Mouse (Mus musculus): ENCODE measurements around the gene Pde4dip. TPM values are rescaled to one million over a fixed set of nuclear protein-coding genes. Genes with fewer than 3 reads are reported as not detected.

Pde4dip gene
- total RNA-seq, 2 experiments from 2014 or later, result 4.8 to 6.7 TPM

DNA sequence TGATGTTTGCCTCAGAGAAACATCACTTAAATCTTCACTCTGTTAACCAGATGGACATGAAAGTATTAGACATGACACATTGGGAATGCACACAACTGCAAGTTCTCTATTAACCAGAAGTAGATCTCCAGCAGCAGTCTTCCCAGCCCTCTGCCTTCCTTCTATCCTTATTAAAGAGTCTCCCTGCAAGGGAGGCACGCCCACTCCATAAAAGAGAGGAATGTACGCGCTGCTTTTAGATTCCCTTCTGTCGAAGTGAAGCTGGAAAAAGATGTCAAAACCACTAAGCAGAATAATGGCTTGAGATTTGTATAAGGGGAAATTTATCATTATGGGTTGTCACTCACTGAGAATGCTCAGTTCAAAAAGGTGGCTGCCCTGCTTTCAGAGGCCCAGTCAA lies 42.1 kb downstream of the Pde4dip start:
- no peak for ATAC-seq (replicated peaks; ENCODE audit: poor library complexity)

DNA sequence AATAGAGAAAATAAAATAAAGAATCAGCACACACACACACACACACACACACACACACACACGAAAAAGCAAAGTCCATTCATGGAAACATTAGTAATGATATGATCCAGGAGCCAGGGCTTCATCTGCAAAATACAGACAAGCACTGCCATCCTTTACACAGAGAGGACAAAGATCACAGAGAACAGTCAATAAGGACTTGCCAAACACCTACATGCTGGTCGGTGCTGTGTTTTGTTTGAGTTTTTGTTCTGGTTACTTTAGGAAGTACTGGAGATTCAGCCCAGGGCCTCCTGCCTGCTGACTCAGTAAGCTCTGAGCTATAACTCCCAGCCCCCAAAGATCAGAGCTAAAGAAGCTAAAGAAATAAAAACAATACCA lies 43.7 kb downstream of the Pde4dip start:
- ATAC-seq (replicated peaks; ENCODE audit: poor library complexity), result no peak

DNA sequence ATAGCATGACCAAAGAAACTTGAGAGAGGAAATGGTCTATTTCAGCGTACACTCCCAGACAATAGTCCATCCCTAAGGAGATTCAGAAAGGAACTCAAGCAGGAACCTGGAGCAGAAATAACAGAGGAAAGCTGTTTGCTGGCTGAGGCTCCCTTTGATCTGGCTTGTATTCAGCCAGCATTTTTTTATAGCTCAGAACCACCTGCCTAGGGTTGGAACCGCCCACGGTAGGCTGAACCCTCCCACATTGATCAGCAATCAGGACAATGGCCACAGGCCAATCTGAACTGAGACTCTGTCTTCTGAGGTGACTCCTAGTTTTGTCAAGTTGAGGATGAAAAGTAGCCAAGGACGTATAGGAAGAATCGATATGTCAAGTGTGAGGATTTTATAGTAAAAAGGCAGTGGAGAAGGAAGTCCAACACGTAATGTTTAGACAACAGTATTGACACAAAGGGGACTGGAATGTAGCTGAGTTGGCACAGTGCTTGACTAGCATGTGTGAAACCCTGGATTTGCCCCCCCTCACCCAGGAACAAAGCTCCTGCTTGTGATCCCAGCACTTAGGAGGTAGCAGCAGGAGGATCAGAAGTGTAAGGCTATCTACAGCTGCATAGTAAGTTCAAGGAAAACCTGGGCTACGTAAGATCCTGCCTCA lies 44.2 kb downstream of the Pde4dip start:
- no peak for ATAC-seq (replicated peaks; ENCODE audit: poor library complexity)

DNA sequence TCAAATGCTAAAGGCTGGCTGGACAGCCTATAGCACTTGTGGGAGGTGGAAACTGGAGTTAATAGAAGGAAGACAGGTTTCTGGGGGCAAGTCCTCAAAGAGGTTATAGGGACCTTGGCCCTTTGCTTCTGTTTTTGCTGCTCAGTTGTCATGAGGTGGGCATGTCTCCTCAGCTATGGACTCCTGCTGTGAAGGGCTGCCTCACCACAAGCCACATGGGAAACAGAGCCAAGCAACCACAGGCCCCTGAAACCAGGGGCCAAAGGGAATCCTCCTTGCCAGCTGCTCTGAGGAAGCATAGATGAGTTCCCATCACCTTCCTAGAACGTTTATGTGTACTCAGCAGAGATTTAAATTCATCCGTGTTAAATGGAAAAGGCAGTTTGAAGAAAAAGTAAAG lies 45.9 kb downstream of the Pde4dip start:
- no peak for ATAC-seq (replicated peaks; ENCODE audit: poor library complexity)

DNA sequence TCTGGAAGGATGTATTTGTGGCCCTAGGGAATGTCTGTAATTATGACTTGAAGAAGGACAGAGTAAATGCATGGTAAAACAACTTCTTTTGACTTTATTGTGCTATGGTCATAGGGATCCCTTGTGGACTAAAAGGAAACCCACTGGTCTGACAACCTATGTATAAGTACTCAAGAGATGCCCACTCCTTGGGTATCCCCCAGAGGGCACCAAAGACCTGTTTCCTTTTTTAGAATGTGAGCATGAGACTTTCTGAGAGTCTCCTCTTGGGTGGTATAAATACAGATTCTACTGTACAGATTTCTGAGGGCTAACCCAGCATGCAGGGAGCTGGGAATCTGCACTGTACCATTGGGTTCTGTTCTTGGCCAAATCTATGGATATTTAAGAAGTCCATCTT lies 48.1 kb downstream of the Pde4dip start:
- ATAC-seq (replicated peaks; ENCODE audit: poor library complexity), result 0 out of 2 replicates have a peak, but pooled peaks have one; percentile 26

DNA sequence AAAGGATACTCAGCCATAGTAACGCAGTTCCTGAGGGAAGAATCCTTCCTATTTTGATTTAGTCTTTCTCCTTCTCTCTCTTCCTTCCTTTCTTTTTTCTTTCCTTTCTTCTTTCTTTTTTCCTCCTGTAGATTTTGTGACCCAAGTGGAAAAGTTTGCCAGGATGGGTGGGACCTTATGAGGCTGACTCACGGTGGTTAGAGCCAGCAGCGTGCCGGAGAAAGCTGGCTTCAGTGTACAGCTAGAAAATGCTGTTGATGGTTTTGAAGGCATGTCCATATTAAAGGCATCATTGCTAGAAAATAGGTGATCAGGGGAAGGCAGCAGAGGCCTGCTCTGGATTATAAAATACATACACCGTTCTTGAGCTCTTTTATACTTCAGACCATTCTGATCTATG lies 52.6 kb downstream of the Pde4dip start:
- ATAC-seq (replicated peaks; ENCODE audit: poor library complexity), result no peak

DNA sequence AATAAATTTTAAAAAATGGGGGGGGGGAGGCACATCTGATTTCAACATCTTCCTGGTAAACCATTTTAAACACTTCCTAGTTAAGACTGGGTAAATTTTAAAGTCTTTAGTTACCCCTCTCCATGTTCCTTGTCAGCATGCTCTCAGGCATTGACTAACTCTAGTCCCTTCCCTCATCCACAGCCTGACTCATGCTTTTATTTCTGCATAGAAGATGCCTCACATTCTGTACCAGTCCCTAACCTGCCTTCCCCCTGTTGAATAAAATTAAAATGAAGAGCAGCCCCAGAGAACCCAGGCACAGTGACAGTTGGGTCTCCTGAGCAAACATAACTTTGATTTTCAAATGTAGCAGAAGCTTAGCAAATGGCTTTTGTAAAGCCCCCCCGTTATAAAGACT lies 53.9 kb downstream of the Pde4dip start:
- no peak for ATAC-seq (replicated peaks; ENCODE audit: poor library complexity)

DNA sequence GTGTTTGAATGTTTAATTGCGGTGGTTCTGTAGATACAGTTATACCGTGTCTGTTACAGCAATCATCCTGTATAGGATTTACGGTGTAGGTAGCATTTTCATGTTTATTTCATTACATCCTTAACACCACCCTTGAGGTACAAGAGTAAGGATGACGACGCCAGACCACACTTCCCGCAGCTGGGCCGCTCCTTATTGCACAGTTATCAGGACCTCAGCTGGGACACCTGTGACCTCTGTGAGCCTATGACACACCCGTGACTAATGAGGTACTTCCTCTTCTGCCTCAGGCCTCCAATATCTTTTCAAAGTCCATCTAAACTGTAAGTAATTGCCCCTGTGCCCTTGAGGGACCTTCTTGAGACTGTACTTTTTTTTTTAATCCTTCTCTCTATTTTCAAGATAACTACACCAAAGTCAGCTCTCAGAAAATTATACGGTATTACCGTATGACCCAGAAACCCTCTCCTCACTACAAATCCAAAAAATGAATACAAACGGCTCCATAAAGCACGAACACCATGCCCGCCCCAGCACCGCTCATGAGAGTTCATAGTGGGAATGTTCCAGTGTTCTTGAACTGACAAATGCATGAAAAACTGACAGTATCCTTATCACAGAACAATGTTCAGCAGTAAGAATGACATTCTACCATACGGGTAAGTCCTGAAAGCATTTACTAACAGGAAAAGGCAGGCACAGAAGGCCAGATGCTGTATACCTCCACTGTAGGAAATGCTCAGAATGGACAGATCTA lies 56.8 kb downstream of the Pde4dip start:
- ATAC-seq (replicated peaks; ENCODE audit: poor library complexity), result peak; percentile 84

DNA sequence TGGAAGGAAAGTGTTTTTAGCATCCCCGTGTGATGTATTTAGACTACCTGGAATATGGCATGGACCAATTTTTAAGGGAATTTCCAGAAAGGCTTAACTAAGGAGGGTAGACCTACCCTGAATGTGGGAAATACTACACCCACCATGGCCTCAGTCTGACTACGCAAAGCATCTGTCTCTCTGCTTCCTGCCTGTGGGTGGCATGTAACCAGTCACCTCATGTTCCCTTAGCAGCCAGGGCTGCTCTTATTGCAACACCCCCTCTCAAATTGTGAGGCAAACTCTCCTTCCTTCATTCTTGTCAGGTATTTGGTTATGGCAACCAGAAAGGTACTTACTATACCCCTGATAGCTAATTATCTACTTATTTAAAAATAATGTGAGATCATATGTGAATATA lies 57.9 kb downstream of the Pde4dip start:
- ATAC-seq (replicated peaks; ENCODE audit: poor library complexity), result peak; percentile 81

DNA sequence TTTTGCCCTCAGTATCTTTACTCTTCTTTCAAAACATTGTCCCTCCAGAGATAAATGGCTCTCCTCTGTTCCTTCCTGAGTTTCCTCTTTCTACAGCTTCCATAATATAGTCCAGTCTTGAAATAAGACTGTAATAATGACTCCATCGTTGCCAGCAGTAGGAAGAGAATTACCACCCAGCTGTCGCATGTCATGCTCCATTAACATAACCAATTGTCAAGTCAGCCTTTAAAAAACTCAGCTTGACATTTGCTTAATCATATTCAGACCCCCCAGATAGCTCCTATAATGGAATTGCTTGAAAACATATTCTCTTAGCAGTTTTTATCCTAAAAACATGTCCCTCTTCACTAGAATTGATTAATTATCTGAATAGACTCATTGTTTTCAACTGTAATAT lies 58.4 kb downstream of the Pde4dip start:
- ATAC-seq (replicated peaks; ENCODE audit: poor library complexity), result no peak

DNA sequence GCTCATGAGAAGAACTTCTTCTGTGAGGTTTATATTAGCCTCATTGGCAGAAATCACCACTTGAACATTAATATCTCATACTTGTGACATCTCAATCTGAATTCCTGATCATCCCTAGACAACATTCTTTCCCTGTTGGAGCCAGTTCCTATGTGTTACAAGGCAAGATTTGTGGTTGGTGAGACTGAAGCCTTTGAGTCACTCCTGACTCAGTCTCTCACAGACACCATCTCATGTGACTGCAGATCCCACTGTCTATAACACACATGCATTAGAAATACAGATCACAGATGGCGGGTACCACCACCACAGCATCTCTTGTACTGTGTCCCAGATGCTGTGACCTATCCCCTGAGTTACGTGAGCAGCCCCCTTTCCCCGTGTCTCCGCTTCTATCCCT lies 60.2 kb downstream of the Pde4dip start:
- ATAC-seq (replicated peaks; ENCODE audit: poor library complexity), result no peak

DNA sequence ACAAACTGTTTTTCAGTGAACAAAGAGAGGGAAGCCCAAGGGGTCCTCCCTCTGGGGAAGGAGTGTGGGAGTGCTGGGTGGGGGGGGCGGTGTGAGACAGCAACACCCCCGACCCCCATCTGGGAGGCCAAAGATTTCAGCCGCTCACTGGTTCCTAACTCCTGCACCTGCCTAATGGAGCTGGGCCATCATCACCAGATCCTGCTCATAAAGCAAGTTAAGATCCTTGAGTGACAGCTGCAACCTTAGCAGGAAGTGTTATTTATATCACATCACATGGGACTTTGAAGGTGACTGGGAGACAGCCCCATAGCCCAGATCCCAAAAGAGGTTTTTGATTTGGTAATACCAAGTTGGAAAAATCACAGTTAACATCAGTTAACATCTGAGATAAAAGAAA lies 63.3 kb downstream of the Pde4dip start:
- ATAC-seq (replicated peaks; ENCODE audit: poor library complexity), result no peak

DNA sequence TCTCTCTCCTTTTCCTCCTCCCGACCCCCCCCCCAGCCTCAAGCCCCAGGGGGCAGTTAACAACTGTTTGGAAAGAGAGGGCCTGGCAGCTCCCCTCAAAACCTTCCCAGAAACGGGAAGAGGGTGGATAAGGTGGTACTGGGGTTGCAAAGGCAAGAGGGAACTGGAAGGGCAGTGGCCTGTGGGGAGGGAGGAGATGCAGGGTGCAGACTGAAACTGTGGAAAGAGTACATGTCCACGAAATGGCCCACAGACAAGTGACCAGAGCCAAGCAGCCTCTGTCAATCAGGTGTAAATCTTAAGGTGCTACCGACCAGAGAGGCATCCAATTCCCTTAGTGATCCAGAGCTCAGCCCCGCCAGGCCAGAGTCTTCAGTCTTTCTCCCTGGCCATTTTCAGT lies 63.8 kb downstream of the Pde4dip start:
- ATAC-seq (replicated peaks; ENCODE audit: poor library complexity), result peak; percentile 60

DNA sequence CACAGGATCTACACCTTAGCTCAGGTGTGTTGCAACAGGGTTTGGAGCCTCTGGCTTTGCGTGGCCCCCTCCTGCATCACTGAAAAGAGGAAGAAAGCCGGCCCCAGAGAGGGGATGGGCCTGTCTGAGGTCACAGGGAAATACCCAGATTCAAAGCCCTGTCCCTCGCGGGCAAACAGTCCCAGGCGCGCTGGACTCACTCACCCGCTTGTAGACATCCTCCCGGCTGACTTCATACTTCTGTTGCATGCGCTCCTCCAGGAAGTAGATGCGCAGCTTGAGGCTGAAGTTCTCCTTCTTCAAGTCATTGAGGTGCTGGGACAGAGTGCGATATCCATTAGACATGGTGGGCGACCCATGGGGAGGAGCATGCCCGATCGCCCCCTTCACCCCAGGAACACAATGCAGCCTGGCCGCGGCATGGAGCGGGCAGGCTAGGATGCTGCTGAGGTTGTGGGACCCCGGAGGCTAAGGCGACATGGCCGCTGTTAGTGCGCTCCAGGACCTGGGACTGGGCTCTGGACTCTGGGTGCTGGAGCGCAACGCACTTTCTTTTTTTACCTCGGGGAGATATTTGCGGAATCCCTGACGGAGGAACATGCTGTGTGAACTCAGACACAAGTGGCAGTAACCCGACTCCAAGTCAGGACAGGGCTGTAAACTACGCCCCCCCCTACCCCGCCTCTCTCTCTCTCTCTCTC lies 64.3 kb downstream of the Pde4dip start:
- ATAC-seq (replicated peaks; ENCODE audit: poor library complexity), result peak; percentile 83

DNA sequence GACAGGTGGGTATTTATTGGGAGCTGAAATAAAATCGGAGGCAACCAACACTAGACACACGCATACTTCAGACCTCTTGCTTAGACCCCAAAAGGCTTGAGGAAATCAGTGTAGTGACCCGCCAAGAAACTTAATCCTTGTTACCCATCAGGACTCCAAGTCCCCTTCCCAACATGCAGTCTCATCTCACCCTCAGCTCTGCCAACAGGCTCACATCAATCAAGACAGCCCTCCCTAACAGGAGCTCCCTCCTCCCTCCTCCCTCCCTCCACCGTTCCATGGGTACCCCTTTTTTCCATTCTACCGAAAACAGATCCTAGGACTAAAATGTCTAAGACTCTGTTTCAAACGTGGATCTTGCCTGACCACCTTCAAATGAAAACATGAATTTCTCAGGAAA lies 65.1 kb downstream of the Pde4dip start:
- ATAC-seq (replicated peaks; ENCODE audit: poor library complexity), result no peak

DNA sequence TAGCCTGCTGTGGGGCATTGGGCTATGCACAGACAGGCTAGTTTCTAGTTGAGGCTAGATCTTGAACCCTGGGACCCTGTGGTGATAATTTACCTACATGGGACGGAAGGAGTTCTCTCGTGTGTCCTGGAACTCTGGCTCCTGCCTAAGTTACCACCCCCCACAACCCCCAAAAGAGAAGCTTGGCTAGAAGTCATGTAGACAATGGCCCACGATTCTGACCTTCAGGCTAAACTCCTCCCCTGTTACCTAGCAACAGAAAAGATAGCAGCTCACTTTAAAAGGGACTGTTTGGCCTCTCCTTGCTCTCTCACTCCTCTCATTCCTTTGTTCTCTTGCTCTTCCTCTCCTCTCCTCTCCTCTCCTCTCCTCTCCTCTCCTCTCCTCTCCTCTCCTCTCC lies 69.5 kb downstream of the Pde4dip start:
- ATAC-seq (replicated peaks; ENCODE audit: poor library complexity), result no peak

DNA sequence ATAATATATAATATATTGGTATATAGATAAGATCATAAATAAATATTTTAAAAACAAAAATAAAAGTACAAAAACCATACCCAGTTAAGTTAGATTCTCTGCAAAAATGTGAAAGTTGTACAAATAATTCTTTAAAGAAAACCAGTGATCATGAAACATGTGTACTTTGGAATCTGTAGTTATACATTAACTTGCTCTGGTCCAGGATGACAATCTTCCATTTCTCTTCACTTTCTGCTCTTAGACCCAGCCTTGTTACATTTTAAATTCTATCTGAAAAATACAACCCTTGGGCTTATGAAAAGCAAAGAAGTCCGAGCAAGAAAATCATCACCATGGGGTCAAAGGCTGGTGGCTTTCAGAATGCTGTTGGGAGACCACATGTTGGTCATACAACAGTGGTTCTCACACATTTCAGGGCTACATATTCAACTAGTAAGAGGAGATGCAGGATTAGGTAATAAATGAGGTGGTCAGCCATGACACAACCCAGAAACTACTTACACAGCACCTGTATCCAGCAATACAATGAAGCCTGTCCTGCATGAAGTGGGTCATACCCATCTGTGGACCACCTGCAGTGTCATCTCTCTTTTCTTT lies 70.0 kb downstream of the Pde4dip start:
- no peak for ATAC-seq (replicated peaks; ENCODE audit: poor library complexity)

DNA sequence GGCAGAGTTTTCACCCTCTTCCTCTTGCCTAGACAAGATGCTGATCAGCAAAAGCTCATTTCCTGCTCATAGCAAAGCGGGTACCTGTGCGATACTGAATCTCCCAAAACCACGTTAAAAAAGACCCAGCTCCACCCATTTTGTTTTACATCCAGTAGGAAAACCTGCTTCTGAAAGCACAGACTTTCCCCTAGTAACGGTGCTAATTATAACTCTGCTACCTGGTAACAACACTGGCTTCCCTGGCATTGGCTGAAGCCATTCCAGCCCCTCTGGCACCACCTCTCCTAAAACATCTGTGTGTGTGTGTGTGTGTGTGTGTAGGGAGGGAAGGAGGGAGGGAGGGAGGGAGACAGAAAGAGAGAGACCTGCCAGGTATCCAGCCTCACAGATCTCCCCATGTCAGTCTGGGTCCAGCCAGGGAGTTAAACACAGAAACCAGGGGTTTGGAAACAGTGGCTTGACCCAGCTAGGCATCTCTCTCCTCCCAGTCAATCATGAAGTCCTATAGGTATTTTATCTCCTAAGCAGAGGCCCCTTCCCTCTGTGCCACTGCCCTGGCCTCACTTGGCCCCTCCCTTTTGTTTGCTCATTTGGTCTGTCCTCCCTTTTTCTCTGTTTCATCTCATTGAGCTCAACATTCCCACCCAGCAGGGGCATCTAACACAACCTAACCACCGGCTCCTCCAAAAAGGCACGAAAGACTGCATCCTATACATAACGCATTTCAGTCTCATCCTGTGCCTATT lies 76.7 kb downstream of the Pde4dip start:
- no peak for ATAC-seq (replicated peaks; ENCODE audit: poor library complexity)

DNA sequence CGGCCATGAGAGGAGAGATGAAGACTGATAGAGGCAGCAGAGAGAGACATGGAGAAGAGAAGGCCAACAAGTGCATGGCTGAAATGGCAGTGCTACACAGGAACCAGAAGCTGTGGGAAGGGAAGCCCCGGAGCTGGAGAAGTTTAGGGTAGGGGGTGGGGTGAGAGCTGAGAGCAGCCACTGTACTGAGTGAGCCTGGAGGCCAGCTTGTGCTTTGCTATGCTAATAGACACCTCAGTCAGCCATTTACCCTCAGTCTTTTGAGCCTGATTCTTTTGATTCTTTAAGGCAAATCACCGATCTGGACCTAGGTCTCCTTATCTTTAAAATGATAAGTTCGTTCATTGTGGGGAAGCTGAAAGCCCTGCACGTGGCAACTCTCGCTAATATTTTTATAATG lies 77.3 kb downstream of the Pde4dip start:
- no peak for ATAC-seq (replicated peaks; ENCODE audit: poor library complexity)

DNA sequence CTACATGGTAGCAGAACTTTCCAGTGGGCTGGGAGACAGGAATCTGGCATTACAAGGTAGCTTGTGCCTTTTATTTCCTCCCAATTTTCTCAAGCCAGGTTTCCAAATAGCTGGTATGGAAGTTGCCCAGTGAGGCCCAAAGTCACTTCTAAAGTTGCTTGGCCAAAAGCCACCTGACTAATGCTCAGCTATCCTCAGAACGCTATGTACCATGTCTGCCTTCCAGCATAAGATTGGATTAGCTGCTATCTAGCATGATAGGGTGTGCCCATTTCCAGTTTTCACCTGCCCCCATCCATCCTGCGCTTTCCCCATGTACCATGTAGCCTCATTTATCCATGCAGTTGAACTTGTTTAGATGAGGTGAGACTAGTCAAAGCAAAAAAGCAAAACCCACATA lies 78.2 kb downstream of the Pde4dip start:
- no peak for ATAC-seq (replicated peaks; ENCODE audit: poor library complexity)

DNA sequence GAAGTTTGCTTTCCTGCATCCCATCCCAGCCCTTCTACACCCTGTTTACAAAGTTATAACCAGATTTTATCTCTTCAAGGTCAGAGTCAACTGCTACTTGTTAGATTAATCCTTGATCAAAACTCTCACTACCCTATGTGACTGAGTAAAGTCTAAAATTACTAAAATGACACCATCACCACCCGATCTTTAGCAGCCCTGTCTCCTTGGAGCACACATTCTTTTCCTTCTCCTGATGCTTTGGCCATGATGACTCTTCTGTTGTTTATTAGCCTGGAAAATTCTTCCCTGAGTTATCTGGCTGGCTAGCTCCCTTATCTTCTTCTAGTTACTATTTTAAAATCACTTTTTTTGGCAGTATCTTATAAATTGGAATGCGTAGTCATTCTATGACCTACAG lies 82.9 kb downstream of the Pde4dip start:
- ATAC-seq (replicated peaks; ENCODE audit: poor library complexity), result no peak
